Mouse (Mus musculus) ZHBTc4 (cell line): ENCODE results near the gene Zfhx3.

Experiments used
- DNase-seq: peaks from one replicate; pipeline ENCODE4 v3.0.0-alpha.2; 2011; ENCODE audit warnings: low read depth, low spot score

The Zfhx3 gene

DNA sequence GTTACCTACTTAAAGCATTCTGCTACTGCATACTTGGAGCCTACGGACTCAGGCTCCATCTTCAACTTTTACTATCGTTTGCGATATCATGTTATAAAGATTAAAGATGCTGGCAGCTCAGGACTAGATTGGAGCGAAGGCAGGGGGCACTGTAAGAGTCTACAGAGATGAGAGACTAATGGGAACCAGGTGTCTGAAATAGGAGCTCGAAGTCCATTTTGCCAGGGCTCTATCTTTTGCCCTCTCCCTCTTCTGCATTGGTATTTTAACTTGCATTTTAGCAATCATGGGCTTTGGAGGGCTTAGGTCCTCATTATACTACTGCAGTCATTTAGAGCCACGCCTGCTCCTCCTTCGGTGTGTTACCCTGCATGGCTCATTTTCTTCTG lies 1035.9 kb downstream of the Zfhx3 start:
- no peak for DNase-seq

- DNase-seq: no peak
These were observed 1042.5 kb downstream of the Zfhx3 start for GRCm38 (mm10) chr8:108984904-108985303.

DNA sequence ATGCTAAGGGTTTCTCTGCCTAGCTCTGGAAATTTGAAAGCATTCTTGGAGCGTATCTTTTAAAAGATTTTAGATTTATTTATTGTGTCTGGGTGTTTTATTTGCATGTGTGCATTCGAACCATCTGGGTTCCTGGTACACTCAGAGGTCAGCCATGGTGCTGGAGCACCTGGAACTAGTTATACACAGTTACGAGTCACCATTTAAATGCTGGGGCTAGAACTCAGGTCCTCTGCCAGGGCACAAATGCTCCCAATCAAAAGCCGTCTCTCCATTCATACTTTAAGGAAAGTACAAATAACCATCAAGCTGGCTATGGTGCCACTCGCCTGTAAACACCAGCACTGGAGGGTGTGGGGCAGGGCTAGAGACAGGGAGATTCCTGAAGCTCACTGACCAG lies 1047.4 kb downstream of the Zfhx3 start:
- no peak for DNase-seq

DNA sequence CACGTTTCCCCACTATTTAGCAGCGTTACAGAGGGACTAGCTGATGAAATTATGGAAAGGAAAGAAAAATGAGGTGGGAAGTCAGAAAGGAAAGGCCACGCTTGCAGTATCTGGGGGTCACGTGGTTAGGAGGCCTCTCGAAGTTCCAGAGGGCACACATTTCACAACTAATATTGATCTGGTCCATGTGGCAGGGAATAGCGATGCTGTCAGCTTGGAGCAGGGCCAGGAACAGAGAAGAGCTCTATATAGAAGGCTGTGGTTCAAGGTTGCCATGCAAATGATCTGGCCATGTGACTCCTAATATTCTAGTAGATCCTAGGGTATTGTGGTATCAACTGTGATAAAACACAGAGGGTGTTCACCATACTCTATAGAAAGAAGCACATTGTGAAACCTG lies 1048.1 kb downstream of the Zfhx3 start:
- DNase-seq: no peak

DNA sequence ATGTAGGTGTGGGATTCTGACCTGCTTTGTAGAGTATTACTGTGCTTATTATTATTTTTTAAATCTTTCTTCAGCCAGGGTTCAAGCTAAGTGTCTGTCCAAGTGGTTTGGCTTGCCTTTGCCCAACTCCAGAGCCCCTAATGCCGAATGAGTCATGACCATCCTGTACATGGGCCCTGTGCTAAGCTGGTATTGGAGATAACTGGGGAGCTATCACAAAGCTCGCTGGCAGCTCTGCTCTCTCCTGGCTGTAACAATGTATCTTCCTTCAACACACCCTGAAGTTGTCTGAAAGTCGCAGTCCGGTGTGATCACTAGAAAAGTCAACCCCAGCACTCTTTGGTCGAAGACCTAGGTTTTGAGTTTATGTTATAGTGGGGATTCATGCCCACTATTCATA lies 1049.0 kb downstream of the Zfhx3 start:
- no peak for DNase-seq

- no peak for DNase-seq
These were observed 1051.3 kb downstream of the Zfhx3 start for GRCm38 (mm10) chr8:108993718-108994117.

DNA sequence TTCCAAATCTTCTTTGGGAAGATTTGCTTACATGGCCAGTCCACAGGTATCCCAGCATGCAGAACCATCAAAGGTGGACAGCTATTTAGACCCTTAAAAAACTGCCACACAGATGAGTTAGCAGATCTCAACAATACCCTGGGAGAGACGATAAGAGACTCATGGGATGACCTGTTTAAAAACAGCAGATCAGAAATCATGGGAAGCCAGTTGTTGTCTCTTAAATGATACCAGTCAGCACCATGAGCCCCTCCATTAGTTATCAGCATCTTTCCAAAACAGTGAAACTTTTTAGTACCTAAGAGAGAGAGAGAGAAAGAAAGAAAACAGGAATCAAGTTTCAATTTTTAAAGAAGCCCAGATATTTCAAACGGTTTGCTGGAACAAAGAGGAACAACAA lies 1051.7 kb downstream of the Zfhx3 start:
- no peak for DNase-seq

DNA sequence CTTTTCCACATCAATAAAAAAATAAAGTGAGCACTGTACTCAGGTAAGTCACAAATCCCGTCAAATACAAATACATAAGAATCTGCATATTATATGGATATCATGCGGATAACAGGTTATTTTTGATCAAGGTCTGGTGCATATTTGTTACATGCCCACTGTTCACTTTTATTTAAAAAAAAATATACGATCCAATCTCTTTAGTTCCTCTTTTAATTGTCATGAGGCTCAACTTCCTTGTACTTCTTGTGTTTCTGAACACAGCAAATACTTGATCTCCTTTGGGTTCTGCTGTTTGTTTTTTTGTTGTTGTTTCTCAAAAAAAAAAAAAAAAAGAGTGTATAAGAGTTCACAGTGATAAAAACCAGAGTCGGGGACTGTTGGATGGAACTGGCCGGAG lies 1052.4 kb downstream of the Zfhx3 start:
- DNase-seq: no peak

DNA sequence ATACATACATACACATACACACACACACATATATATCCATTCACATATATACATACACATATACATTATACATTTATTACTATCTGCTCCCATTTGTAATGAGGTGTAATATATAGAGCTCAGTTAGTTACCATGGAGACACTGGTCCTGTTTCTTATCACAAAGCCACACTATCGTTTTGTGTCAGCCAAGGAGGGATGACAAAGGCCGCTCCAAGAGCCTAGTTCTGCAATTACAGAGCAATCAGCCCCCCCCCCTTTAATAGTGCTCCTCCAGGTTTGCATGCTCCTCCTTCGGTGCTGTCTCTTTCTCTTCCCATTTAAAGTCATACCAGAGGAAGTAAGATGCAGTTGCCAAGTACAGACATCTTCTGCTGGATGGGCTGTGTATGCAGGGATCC lies 1054.9 kb downstream of the Zfhx3 start:
- no peak for DNase-seq

GRCm38 (mm10) chr8:108999297-109000249 lies 1057.1 kb downstream of the Zfhx3 start:
- DNase-seq: no peak

GRCm38 (mm10) chr8:109001031-109001430 lies 1058.6 kb downstream of the Zfhx3 start:
- DNase-seq: no peak

GRCm38 (mm10) chr8:109001923-109002322 lies 1059.5 kb downstream of the Zfhx3 start:
- no peak for DNase-seq

DNA sequence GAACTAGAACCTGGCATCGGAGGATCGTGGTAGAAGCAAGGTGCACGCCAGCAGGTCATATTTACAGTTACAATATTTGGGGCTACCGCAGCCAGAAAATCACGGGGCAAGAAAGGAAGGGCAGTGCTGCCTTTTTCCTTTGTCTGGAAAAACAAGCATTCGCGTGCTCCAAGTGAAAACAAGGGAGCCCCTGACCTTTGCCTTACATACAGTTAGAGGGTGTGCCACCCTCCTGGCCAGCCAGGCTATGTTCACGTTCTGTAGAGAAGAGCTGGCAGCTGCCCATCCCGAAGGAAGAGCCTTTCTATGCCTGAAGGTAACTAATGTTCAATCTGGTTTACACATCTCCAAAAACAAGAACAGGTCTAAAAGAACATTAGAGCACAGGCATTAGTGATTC lies 1064.5 kb downstream of the Zfhx3 start:
- DNase-seq: no peak
